Mouse (Mus musculus): ENCODE results near the gene Plekha4. TPM values are rescaled to one million over a fixed set of nuclear protein-coding genes. Genes with fewer than 3 reads are reported as not detected.
"Not testable (repeated sequence)": the region's sequence is repeated elsewhere in the genome, so short reads cannot be mapped to it uniquely, and the experiment has no call there.

Plekha4 gene
- polyA plus RNA-seq, 1 experiment from 2014 or later: 0.53 TPM

DNA sequence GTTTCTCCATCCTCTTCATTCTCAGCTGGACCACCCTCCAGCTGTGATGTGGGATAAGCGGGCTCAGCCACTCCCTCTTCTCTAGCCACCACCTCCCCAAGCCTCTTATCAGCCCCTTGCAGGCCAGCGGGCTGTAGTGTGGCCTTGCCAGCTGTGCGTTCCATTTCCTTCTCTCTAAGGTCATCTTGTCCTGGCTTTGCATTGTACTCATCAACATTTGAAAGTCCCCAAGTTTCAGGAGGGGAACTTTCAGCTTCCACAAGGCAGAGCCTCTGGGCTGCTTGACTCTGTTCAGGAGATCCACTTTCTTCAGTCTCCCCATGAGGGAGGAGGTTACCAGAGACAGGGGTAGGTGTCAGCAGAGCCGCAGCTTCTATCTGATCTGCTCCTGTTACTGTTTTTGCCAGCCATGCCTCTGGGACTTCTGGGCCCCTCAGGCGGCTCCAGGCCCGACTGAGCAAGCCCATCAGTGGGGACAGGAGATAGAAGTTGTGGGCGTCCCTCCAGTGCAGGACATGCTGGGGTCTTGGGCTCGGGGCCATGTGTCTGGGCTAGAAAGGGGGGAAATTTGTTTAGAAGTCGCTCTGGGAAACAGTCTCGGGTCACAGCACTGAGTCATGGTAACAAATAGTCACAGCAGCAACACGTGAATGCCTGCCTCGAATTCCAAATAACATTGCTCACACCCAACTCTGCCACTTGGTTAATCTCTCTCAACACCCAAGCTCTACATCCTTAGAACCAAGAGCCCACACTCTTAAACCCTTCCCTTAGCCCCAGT is 1.1 kb upstream of the Plekha4 start:
- Histone ChIP-seq H3K4me3 (replicated peaks; ENCODE audit: low read depth, low read length) (peak overlapping the region; percentile 68), H3K27ac (replicated peaks; ENCODE audit: low read depth, low read length) (no peak overlapping the region), H3K4me1 (ENCODE audit: control insufficient read depth, insufficient read depth, low read length) (peaks cover 12% of the 10 kb centered on the region), H3K9me3 (ENCODE audit: control insufficient read depth, low read length) (no peaks in the 10 kb centered on the region), H3K27me3 (ENCODE audit: control insufficient read depth, insufficient read depth, low read length) (no peaks in the 10 kb centered on the region), H3K9ac (replicated peaks; ENCODE audit: low read length) (peak overlapping the region; percentile 81), H3K4me2 (ENCODE audit: low read length) (peak overlapping the region; percentile 89), H3K36me3 (ENCODE audit: control insufficient read depth, insufficient read depth, low read length) (no peaks in the 10 kb centered on the region)
- WGBS: 31% methylated on average over 12 of the region's 12 CpGs
- DNase-seq (peak; percentile 27), ATAC-seq (ENCODE audit: low FRiP score, low TSS enrichment) (no peak)

DNA sequence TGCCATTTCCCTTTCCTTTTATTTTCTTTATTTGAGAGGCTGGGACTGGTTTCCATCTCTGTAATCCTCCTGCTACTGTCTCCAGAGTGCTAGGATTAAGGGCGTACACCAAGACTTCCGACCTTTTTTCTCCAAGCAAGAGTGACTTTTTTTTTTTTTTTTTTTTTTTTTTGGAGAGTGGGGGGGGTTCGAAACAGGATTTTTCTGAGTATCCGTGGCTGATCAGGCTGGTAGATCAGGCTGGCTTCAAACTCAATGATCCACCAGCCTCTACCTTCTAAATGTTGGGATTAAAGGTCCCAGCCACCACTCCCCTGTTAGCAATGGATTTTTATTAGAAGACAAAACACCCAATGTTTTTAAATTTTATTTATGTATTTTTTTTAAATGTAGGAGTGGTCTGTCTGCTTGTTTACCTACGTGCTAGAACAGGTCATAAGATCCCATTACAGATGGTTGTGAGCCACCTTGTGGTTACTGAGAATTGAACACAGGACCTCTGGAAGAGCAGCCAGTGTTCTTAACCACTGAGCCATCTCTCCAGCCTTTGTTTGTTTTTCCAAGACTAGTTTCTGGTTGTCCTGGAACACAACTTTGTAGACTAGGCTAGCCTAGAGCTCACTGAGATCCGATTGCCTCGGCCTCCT is 467 bp downstream of the Plekha4 start:
- DNase-seq: no peak
- Histone ChIP-seq H3K27ac (replicated peaks; ENCODE audit: low read depth, low read length) (0 out of 2 replicates have a peak overlapping the region, but pooled peaks have one; percentile 52), H3K9me3 (ENCODE audit: control insufficient read depth, low read length) (no peaks in the 10 kb centered on the region), H3K27me3 (ENCODE audit: control insufficient read depth, insufficient read depth, low read length) (no peaks in the 10 kb centered on the region), H3K4me1 (ENCODE audit: control insufficient read depth, insufficient read depth, low read length) (peaks cover 12% of the 10 kb centered on the region), H3K4me3 (replicated peaks; ENCODE audit: low read depth, low read length) (peak overlapping the region; percentile 68), H3K9ac (replicated peaks; ENCODE audit: low read length) (peak overlapping the region; percentile 81; the same call in 1 of the 2 replicates), H3K4me2 (ENCODE audit: low read length) (peak overlapping the region; percentile 89), H3K36me3 (ENCODE audit: control insufficient read depth, insufficient read depth, low read length) (no peaks in the 10 kb centered on the region)
- no peak for ATAC-seq (ENCODE audit: low FRiP score, low TSS enrichment)
- WGBS: 30% methylated on average over 7 of the region's 7 CpGs

DNA sequence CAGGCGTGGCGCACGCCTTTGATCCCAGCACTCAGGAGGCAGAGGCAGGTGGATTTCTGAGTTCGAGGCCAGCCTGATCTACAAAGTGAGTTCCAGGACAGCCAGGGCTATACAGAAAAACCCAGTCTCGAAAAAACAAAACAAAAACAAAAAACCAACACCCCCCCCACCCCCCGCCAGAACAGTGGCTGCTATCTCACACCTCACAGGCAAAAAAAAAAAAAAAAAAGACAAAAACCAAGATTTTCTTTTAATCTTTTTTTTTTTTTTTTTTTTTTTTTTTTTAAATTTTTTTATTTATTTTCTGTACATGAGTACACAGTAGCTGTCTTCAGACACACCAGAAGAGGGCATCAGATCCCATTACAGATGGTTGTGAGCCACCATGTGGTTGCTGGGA is 1.0 kb downstream of the Plekha4 start:
- H3K36me3 ChIP-seq (ENCODE audit: control insufficient read depth, insufficient read depth, low read length); DNase-seq; H3K27ac ChIP-seq (replicated peaks; ENCODE audit: low read depth, low read length); H3K27me3 ChIP-seq (ENCODE audit: control insufficient read depth, insufficient read depth, low read length); H3K9me3 ChIP-seq (ENCODE audit: control insufficient read depth, low read length); H3K9ac ChIP-seq (replicated peaks; ENCODE audit: low read length); H3K4me2 ChIP-seq (ENCODE audit: low read length); ATAC-seq (ENCODE audit: low FRiP score, low TSS enrichment); H3K4me3 ChIP-seq (replicated peaks; ENCODE audit: low read depth, low read length): not testable (repeated sequence)
- WGBS: 93% methylated on average over 6 of the region's 6 CpGs
- H3K4me1 ChIP-seq (ENCODE audit: control insufficient read depth, insufficient read depth, low read length): peaks cover 10% of the 10 kb centered on the region

DNA sequence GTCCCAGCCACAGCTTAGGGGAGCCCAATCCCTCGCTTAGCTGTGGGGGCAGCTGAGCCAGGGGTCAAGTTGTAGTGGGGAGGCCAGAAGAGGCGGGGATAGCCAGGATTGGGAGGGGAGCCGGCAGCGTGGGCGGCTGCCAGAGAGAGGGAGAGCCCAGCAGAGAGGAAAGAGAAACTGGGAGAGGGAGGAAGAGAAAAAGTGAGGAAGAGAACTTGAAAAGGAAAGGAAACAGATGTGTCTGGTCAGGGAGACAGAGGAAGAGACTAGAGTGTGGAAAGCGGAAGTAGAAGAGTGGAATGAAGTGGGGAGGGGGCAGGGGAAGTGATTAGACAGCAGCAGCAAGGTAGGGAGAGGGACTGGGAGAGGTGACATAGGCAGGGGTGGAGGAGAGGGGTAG is 3.3 kb downstream of the Plekha4 start:
- Histone ChIP-seq H3K36me3 (ENCODE audit: control insufficient read depth, insufficient read depth, low read length) (no peaks in the 10 kb centered on the region), H3K27me3 (ENCODE audit: control insufficient read depth, insufficient read depth, low read length) (no peaks in the 10 kb centered on the region), H3K9ac (replicated peaks; ENCODE audit: low read length) (no peak overlapping the region), H3K4me1 (ENCODE audit: control insufficient read depth, insufficient read depth, low read length) (peaks cover 9% of the 10 kb centered on the region), H3K9me3 (ENCODE audit: control insufficient read depth, low read length) (no peaks in the 10 kb centered on the region), H3K27ac (replicated peaks; ENCODE audit: low read depth, low read length) (no peak overlapping the region), H3K4me2 (ENCODE audit: low read length) (no peak overlapping the region), H3K4me3 (replicated peaks; ENCODE audit: low read depth, low read length) (no peak overlapping the region)
- DNase-seq (no peak), ATAC-seq (ENCODE audit: low FRiP score, low TSS enrichment) (no peak)
- 32% methylated on average over 6 of the region's 6 CpGs for WGBS

DNA sequence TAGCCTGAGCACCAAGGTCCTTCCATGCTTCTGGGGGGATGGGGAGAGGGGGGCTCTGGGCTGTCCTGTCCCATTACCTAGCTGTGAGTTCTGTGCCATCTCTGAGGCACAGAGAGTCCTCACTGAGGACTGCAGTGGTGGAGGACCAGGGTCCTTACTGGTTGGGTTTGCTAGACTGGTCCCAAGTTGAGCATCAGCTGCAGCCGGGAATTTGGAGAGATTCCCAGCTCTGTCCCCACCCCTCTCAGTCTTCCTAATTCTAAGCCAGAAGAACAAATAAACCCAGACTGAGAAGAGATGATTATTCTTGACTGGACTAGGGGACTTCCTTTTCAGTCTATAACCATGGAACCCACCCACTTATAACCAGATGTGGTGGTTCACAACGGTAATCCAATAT is 4.5 kb downstream of the Plekha4 start:
- H3K36me3 ChIP-seq (ENCODE audit: control insufficient read depth, insufficient read depth, low read length): no peaks in the 10 kb centered on the region
- H3K27ac ChIP-seq (replicated peaks; ENCODE audit: low read depth, low read length): no peak overlapping the region
- H3K4me3 ChIP-seq (replicated peaks; ENCODE audit: low read depth, low read length): no peak overlapping the region
- no peak overlapping the region for H3K4me2 ChIP-seq (ENCODE audit: low read length)
- H3K4me1 ChIP-seq (ENCODE audit: control insufficient read depth, insufficient read depth, low read length): 0 out of 2 replicates have a peak, but pooled peaks cover under 1% of the 10 kb centered on the region
- DNase-seq: no peak
- H3K9ac ChIP-seq (replicated peaks; ENCODE audit: low read length): no peak overlapping the region
- 85% methylated on average over 2 of the region's 2 CpGs for WGBS
- no peaks in the 10 kb centered on the region for H3K27me3 ChIP-seq (ENCODE audit: control insufficient read depth, insufficient read depth, low read length)
- no peaks in the 10 kb centered on the region for H3K9me3 ChIP-seq (ENCODE audit: control insufficient read depth, low read length)
- no peak for ATAC-seq (ENCODE audit: low FRiP score, low TSS enrichment)

DNA sequence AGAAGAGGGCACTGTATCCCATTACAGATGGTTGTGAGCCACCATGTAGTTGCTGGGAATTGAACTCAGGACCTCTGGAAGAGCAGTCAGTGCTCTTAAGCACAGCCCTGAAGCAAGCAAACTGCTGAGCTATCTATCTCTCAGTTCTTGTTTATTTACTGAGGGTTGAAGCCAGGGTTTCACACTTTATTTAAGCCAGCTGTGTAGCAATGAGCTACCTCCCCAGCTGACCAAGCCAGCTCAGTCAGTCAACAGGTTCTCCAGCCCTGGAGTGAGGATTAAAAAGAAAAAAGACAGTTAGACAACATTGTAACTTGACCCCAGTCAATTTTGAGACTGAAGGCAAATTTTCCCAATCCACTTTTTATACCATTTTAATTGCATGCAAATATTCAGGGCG is 9.5 kb downstream of the Plekha4 start:
- no peak overlapping the region for H3K27ac ChIP-seq (replicated peaks; ENCODE audit: low read depth, low read length)
- DNase-seq: no peak
- H3K4me3 ChIP-seq (replicated peaks; ENCODE audit: low read depth, low read length): no peak overlapping the region
- H3K36me3 ChIP-seq (ENCODE audit: control insufficient read depth, insufficient read depth, low read length): no peaks in the 10 kb centered on the region
- H3K4me1 ChIP-seq (ENCODE audit: control insufficient read depth, insufficient read depth, low read length): peaks cover 6% of the 10 kb centered on the region; the same call in 1 of the 2 replicates
- no peak overlapping the region for H3K4me2 ChIP-seq (ENCODE audit: low read length)
- no peak overlapping the region for H3K9ac ChIP-seq (replicated peaks; ENCODE audit: low read length)
- 87% methylated on average over 1 of the region's 1 CpGs for WGBS
- ATAC-seq (ENCODE audit: low FRiP score, low TSS enrichment): no peak
- no peaks in the 10 kb centered on the region for H3K27me3 ChIP-seq (ENCODE audit: control insufficient read depth, insufficient read depth, low read length)
- no peaks in the 10 kb centered on the region for H3K9me3 ChIP-seq (ENCODE audit: control insufficient read depth, low read length)

DNA sequence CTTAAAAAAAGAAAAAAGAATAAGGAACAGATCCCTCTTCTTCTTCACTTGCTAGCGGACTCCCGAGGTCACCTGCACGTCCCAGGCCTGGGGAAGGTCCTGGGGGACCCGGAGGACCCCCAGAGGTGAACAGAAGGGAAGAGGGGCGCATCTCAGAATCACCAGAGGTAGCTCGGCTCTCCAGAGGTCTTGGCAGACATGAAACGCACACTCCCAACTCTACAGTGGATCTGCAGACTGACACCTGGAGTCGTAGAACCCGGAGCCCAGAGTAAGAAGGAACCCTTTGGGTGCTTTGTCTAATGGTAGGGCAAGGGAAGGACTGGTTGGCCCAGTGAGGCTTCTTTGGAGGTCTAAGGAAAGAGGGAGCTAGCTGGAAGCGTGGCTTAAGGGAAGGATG is 11.5 kb downstream of the Plekha4 start:
- Histone ChIP-seq H3K36me3 (ENCODE audit: control insufficient read depth, insufficient read depth, low read length) (no peaks in the 10 kb centered on the region), H3K27me3 (ENCODE audit: control insufficient read depth, insufficient read depth, low read length) (no peaks in the 10 kb centered on the region), H3K27ac (replicated peaks; ENCODE audit: low read depth, low read length) (no peak overlapping the region), H3K9me3 (ENCODE audit: control insufficient read depth, low read length) (no peaks in the 10 kb centered on the region), H3K4me3 (replicated peaks; ENCODE audit: low read depth, low read length) (peak overlapping the region; percentile 54), H3K4me2 (ENCODE audit: low read length) (peak overlapping the region; percentile 84), H3K9ac (replicated peaks; ENCODE audit: low read length) (peak overlapping the region; percentile 72; the same call in 1 of the 2 replicates), H3K4me1 (ENCODE audit: control insufficient read depth, insufficient read depth, low read length) (peaks cover 6% of the 10 kb centered on the region; the same call in 1 of the 2 replicates)
- ATAC-seq (ENCODE audit: low FRiP score, low TSS enrichment): no peak
- WGBS: 79% methylated on average over 10 of the region's 10 CpGs
- no peak for DNase-seq

DNA sequence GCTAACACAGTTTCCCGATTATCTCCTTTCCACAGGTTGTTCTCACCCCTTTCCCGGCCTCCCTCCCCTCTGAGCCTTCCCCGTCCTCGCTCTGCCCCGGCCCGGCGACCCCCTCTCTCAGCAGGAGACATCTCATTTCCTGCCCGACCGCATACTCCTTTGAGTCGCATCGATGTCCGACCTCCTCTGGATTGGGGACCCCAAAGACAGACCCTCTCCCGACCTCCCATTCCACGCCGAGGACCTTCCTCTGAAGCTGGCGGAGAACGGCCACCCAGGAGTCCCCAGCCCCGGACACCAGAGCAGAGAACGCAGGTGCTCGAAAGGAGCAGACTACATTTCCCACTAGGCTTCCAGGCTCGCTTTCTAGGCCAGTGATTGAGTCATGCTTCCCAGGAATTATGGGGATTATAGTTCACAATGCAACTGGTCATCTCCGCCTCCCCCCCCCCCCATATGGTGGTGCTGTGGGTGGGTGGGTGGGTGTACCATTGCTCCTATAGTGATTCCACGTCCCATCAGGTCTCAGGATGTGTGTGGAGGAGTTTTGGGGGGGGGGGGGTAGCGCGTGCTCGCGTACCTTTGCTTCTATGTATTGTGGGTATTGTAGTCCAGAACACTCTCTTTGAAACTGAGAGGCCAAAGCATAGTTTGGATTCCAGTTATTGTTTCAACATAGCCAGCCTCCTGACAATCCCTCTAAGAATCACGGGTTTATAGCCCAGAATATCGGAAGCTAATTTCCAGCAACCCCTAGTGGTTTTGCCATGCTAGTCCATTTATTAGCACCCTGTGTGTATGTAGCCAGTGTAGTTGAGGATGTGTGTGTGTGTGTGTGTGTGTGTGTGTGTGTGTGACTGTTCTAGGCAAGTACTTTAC is 12.3 kb downstream of the Plekha4 start:
- H3K9ac ChIP-seq (replicated peaks; ENCODE audit: low read length): peak overlapping the region; percentile 72
- peak overlapping the region; percentile 54 for H3K4me3 ChIP-seq (replicated peaks; ENCODE audit: low read depth, low read length)
- WGBS: 4% methylated on average over 28 of the region's 29 CpGs
- H3K4me1 ChIP-seq (ENCODE audit: control insufficient read depth, insufficient read depth, low read length): peaks cover 6% of the 10 kb centered on the region; the same call in 1 of the 2 replicates
- peak; percentile 87 for DNase-seq
- peak overlapping the region; percentile 33; the same call in 1 of the 2 replicates for H3K27ac ChIP-seq (replicated peaks; ENCODE audit: low read depth, low read length)
- H3K9me3 ChIP-seq (ENCODE audit: control insufficient read depth, low read length): no peaks in the 10 kb centered on the region
- H3K36me3 ChIP-seq (ENCODE audit: control insufficient read depth, insufficient read depth, low read length): no peaks in the 10 kb centered on the region
- H3K27me3 ChIP-seq (ENCODE audit: control insufficient read depth, insufficient read depth, low read length): no peaks in the 10 kb centered on the region
- H3K4me2 ChIP-seq (ENCODE audit: low read length): peak overlapping the region; percentile 84
- ATAC-seq (ENCODE audit: low FRiP score, low TSS enrichment): peak; percentile 83
